Mouse (Mus musculus) heart, adult 18-20 months (tissue): ENCODE data around the gene Flywch1. TPM values are rescaled to one million over a fixed set of nuclear protein-coding genes. Genes with fewer than 3 reads are reported as not detected.
"Not testable (repeated sequence)": the region's sequence is repeated elsewhere in the genome, so short reads cannot be mapped to it uniquely, and the experiment has no call there.

ENCODE experiments used
- DNase-seq, 2 experiments: peaks; one replicate each; pipeline ENCODE4 v3.0.0; 2021 to 2022; ENCODE audit warnings: mixed read lengths in 1 of 2
- total RNA-seq, 2 experiments: library from RNA; stranded (reverse); gene quantifications; 2 replicates each; pipeline ENCODE4 v1.2.3; 2021

The Flywch1 gene
- total RNA-seq, 2 experiments from 2014 or later = 38.1 to 40.7 TPM

GRCm38 (mm10) chr17:23778447-23778846 lies 7.0 kb upstream of the Flywch1 start:
- DNase-seq = no peak

DNA sequence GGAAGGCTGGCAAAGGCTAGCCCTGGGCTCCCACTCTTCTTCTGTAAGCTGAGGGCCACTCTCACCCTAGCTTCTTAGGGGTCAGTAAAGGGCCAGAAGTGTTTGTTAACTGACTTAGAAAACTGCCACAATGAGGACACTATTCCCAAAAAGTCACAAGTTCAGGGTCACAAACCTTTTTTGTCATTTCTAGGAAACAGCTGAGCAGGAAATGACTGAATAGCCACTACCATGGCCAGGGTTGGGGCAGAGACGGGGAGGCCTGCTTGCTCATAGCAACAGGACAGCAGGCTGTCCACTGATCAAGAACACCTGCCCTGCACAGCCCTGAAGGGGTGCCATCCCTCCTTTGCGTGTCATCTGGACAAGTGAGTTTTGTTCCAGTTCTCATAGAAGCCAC lies 5.7 kb upstream of the Flywch1 start:
- DNase-seq = no peak

- DNase-seq = no peak
Observed at GRCm38 (mm10) chr17:23776216-23776615, 4.8 kb upstream of the Flywch1 start.

DNA sequence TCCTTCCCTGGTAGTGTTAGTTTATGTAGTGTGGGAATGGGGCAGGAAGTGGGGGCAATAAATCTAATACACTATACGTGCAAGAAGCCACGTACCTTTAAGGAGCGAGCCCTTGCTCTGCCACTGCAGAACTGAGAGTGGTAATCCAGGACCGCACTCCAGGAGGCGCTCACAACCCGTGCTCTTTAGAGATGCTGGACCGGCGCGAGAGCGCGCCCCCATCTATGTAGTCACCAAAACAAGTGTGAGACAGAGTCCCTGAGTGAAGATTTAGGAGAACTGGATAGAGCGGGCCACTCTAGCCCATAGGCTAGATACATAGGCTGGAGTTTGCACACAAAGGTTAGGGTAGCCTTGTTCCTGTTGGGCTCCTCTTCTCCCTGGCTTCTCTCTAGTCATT lies 2.7 kb upstream of the Flywch1 start:
- DNase-seq = peak; percentile 83 to 87

DNA sequence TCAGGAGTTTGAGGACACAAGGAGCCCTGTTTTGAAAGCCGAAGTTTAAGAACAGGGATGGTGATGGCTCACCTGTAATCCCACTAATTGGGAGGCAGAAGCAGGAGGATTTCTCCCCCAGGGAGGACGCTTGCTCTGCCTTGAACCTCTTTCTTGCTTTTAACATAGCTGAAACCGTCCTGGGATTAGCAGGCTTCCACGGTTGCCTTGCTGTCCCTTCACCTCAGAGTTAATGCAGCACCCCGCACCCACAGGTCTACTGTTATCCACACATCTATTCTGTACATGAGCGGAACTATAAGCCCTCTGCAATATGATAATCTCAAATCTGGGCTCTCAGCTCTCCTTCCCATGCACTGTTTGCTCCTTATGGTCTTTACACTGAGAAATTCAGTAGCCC lies 2.3 kb upstream of the Flywch1 start:
- no peak for DNase-seq

DNA sequence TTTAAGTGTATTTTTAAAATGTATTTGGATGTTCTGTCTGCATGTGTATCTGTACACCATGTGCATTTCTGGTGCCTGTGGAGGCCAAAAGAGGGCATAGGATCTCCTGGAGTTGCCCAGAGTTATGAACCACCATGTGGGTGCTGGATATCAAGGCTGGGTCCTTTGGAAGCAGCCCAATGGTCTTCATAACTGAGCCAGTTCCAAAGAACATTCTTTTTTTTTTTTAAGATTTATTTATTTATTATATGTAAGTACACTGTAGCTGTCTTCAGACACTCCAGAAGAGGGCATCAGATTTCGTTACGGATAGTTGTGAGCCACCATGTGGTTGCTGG lies 786 bp upstream of the Flywch1 start:
- not testable (repeated sequence) for DNase-seq

GRCm38 (mm10) chr17:23770896-23771283 lies 512 bp downstream of the Flywch1 start:
- DNase-seq = no peak

DNA sequence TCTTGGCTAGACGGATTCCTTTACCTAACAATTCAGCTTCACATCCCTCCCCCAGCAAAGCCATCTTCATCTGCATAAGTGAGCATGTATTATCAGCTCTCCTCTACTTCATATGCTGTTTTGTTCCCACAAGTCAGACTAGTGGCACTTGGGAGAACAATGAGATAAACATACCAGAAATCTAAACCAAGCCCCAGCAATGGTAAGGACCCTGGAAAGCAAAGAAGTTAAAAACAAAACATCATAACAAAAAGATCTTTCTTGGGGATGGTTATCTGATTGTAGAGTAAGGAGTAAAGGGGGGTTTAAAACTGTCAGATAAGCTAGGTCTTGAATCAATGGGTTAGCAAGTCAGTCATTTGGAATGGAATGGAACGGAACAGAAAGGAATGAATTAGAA lies 909 bp downstream of the Flywch1 start:
- no peak for DNase-seq

GRCm38 (mm10) chr17:23762976-23763375 lies 8.4 kb downstream of the Flywch1 start:
- no peak for DNase-seq

DNA sequence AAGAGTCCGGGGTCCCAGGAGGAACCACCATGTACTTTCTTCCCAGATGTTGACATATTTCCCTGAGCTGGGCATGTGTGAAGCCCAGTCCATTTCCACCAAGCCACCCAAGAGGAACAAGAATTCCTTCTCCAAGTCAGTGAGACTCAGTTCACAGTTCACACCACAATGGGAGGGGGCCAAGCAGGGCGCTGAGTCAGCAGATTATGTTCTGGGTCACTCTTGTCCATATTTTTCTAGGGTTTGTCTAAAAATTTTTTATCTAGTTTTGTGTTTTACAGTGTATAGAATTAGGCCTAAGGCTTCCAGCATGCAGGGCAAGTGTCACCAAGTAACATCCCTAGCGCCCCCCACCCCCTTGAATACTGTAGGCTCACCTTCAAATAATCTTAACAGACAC lies 10.2 kb downstream of the Flywch1 start:
- no peak for DNase-seq

DNA sequence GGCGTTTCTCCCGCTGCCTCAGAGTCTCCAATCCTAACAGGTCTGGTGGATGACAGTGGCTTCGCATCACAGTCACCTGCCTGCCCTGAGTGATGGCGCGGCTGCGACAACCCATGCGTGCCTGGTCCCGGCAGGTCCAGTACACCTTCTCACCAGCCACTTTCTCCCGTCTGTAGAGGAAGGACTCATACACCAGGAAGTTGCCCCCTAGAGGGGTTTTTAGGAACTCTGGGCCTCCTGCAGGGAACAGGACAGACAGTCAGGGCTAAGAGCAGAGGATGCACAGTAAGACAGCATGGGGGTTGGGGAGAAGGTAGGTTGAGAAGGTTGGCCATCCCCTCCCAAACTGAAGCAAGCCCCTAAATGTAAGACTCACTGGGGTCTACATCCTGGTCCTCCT lies 11.2 kb downstream of the Flywch1 start:
- no peak for DNase-seq

DNA sequence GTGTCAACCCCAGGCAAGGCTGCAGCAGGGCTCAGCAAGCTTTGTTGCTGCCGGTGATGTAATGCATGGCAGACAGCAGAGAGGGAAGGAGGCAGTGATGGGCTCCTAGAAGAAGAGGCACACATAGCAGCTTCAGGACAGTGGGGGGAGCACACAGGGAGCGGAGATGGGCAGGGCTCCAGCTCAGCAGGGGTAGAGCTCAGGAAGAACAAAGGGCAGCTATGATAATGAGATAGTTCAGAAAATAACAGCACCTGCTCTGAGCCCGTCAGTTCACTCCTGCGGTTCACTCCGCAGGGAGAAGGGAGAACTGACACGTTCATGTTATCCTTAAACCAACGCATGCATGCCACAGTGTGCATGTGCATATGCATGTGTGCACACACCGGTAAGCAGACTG lies 12.6 kb downstream of the Flywch1 start:
- no peak for DNase-seq

- no peak for DNase-seq
Observed at GRCm38 (mm10) chr17:23757581-23757980, 13.8 kb downstream of the Flywch1 start.

DNA sequence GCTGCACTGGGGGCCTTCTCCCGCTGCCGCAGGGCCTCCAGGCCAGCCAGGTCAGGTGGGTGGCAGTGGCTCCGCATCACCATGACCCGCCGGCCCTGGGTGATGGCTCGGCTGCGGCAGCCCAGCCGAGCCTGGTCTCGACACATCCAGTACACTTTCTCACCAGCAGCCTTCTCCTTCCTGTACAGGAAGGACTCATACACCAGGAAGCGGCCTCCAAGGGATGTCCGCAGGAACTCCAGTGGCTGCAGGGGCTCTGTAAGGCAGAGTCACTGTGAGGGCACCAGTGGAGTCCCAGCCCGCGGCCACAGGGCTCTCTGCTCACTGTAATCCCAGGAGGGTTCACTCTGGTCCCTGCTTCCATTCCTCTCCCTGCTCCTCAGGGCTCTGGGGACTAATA lies 15.7 kb downstream of the Flywch1 start:
- peak in 1 of 2 experiments; percentile 44 for DNase-seq

GRCm38 (mm10) chr17:23749400-23750191 lies 21.8 kb downstream of the Flywch1 start:
- DNase-seq = no peak

DNA sequence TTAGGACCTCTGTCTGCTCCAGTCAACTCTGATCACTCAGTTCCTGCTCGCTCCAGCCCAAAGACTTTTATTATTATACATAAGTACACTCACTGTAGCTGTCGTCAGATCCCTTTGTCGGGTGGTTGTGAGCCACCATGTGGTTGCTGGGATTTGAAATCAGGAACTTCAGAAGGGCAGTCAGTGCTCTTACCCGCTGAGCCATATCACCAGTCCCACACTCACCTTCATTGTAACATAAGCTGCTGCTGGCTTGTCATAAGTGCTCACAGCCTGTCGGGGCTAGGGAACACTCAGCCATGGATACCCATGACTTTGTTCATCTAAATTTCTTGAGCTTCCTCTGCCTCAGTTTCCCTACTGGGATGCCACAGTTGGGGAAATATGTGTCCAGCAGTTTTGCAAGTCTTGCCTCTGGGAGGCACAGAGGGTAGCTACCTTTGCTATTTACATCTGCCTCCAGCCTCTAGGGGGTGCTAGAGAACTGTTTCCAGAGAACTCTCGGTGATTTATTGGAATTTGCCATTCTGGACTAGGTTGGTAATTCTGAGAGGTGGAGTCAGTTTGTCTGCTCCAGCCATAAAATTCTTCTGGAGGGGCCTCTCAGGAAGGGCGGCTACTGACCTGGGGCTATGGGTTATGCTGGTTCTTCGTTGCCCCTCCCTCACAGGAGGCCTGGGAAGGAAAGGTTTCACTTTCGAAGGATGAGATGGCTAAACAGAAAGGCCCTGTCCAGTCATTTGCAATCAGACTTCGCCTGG lies 22.6 kb downstream of the Flywch1 start:
- peak; percentile 89 to 92 for DNase-seq

GRCm38 (mm10) chr17:23748026-23748425 lies 23.4 kb downstream of the Flywch1 start:
- DNase-seq = no peak

DNA sequence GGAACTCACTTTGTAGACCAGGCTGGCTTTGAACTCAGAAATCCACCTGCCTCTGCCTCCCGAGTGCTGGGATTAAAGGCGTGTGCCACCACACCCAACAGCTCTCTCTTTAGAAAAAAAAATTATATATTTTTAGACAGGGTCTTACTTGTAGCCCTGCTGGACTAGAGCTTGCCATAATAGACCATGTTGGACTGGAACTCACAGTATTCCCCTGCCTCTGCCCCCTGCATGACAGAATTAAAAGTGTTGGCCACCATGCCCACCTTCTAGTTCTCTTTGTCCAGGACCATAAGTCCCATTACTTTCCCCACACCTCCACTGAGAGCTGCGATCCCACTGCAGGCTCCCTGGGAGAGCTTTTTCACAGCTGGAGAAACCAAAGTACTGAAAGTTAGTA lies 23.9 kb downstream of the Flywch1 start:
- DNase-seq = no peak

DNA sequence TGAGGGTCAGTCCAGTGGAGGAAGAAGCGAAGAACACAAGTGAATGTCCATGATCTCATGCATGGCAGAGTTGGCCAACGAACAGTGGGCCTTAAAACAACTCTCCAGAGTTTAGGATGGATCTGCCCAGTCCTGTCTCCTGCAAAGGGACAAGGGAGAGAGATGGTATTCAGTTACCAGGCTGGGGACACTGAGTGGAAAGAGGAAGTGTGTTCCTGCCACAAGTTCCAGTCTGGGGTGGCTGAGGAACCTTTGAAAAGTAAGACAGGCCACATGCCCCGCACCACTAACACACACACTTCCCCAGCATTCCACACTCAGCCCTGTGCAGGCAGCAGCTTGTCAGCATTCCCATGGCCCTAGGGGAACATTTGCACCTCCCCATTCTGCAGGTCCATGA lies 24.6 kb downstream of the Flywch1 start:
- no peak for DNase-seq

DNA sequence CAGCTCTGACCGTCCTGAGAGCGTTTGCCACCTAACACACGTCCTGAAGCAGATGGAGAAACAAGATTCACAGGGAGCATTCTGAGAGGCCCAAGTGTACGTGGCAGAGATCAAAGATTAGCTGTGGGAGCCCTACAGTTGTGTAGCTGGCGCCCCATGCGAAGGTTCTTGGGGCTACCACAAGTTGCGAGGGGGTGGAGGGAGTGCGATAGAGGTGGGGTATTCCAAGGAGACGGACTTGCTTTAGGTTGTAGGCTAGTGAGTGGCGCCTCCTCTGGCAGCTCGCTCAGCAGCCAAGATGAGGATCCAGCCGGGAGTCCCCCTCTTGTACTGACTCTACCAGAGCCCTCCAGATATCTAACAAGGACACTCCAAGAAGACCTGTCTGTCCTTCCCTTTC lies 25.1 kb downstream of the Flywch1 start:
- DNase-seq = no peak

DNA sequence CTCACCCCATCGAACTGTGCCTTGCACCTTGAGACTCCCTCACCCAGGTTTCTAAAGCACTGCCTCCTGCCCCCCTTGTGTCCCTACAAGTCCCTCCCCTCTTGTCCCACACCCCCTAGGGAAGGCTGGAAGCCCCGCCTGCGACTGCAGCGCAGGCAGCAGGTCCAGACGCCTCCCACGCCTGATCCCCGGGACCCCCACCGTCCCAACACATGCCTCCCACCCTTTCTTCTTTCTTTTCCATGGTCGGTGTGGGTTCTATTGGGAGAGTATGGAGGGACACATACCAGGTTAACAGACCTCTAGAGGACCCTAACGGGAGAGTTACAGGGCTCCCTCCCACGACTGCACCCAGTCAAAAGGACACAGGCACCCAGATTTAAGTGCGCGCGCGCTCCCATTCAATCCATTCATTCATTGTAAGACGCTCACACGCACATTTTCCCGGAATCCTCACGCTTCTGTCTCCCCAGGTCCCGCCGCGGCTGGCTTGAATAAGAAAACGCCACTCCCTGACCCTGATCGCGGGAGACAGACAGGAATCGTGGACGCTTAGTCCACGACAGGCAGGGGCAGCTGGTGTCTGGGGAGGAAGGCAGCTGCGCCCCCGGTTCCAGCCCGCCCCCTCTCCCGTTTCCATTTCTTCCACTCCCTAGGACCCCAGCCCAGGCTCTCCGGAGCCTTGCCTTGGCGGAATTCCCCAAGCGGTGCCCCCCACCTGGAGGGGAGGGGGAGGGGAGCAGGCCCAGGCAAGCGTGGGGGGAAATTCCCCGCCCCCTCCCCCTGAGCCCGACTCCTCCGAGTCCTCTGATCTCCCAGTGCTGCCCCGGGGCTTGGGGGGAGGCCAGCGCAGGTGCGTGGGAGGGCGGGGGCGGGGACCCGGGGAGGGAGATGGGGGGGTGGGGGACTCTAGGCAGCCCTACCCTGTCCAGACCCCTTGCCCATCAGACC lies 25.8 kb downstream of the Flywch1 start, which contains the start of gene Kremen2:
Gene Kremen2 (minus strand): TSS at position 533 of the 951 bp plus-strand sequence.
- DNase-seq = no peak

DNA sequence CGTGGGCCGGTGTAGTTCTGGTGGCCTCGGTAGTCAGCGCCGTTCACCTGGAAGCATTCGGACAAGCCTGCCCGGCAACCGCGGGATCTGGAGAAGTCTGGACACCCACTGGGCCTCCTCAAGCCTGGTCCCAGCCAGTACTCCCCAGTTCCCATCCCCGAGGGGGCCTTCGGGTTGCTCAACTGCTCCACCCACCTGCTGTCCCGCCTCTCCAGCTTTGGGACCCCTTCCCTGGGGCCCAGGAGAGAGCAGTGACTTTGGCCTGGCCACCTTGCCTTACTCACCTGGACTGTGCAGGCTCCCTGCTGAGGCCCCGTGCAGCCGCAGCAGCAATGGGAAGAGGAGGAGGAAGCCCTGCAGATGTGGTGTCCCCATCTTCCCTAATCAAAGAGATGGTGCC lies 26.8 kb downstream of the Flywch1 start:
- no peak for DNase-seq

DNA sequence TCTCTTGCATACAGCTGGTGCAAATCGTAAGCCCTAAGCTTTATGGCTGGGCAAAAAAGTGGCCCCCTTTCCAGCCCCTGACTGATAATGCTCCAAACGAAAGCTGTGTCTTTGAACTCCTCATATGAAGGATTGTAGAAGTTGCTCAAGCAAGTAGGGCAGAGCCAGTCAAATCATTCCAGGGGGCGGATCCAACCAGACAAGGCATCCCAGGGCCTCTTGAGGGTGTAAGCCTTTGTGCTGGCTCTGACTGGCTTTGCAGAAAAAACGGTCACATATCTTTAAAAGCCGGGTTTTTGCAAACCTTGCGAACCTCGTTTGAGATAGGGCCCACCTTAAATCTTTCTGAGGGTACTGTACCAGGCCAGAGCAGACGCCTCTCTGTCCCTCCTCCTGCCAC lies 27.3 kb downstream of the Flywch1 start:
- DNase-seq = no peak
